Mouse (Mus musculus) heart, embryonic 14.5 days (tissue): ENCODE results near the gene Zfp831. TPM values are rescaled to one million over a fixed set of nuclear protein-coding genes. Genes with fewer than 3 reads are reported as not detected.

Experiments used
- ATAC-seq: fragments of 200-750 bp; cut with Nextera tagmentation; 2 replicates; pipeline ENCODE4 v1.8.0; 2017; ENCODE audit warnings: low read depth, moderate TSS enrichment; ENCODE audit not compliant: insufficient number of reproducible peaks, insufficient read depth, low FRiP score
- H3K27ac ChIP-seq, 2 experiments: fragments of 200-500 bp in 1 of 2; fragments of 300-500 bp in 1 of 2; sonication (generic) in 1 of 2; replicated peaks in 1 of 2; 2 replicates each; pipeline ENCODE4 v1.5.1; 2012 to 2014; ENCODE audit warnings: low read depth in 2 of 2, low read length in 2 of 2, control low read depth in 1 of 2, mild to moderate bottlenecking in 1 of 2, mixed read lengths in 1 of 2; ENCODE audit not compliant: control insufficient read depth in 1 of 2, insufficient read depth in 1 of 2
- H3K27me3 ChIP-seq: fragments of 300-500 bp; sonication (generic); 2 replicates; pipeline ENCODE4 v1.6.1; 2014; ENCODE audit warnings: mild to moderate bottlenecking, low read length, control low read depth; ENCODE audit not compliant: control insufficient read depth, insufficient read depth
- H3K36me3 ChIP-seq: fragments of 300-500 bp; sonication (generic); 2 replicates; pipeline ENCODE4 v1.6.1; 2014; ENCODE audit warnings: mild to moderate bottlenecking, control low read depth, low read length, mixed read lengths; ENCODE audit not compliant: control insufficient read depth, insufficient read depth
- H3K4me1 ChIP-seq, 2 experiments: fragments of 200-500 bp in 1 of 2; fragments of 300-500 bp in 1 of 2; sonication (generic) in 1 of 2; 2 replicates each; pipeline ENCODE4 v1.6.1; 2012 to 2014; ENCODE audit warnings: low read length in 2 of 2, control low read depth in 1 of 2, mixed read lengths in 1 of 2; ENCODE audit not compliant: control insufficient read depth in 2 of 2, insufficient read depth in 2 of 2
- H3K4me2 ChIP-seq: fragments of 300-500 bp; sonication (generic); 2 replicates; pipeline ENCODE4 v1.6.1; 2014; ENCODE audit warnings: mild to moderate bottlenecking, low read length
- H3K4me3 ChIP-seq, 2 experiments: fragments of 200-500 bp in 1 of 2; fragments of 300-500 bp in 1 of 2; sonication (generic) in 1 of 2; 2 replicates each; pipeline ENCODE4 v1.5.1; 2012 to 2014; ENCODE audit warnings: low read length in 2 of 2, mild to moderate bottlenecking in 2 of 2, control low read depth in 1 of 2, low read depth in 1 of 2, moderate library complexity in 1 of 2; ENCODE audit not compliant: control insufficient read depth in 1 of 2, insufficient read depth in 1 of 2
- H3K9ac ChIP-seq: fragments of 300-500 bp; sonication (generic); 2 replicates; pipeline ENCODE4 v1.6.1; 2014; ENCODE audit warnings: mild to moderate bottlenecking, low read length
- H3K9me3 ChIP-seq: fragments of 300-500 bp; sonication (generic); 2 replicates; pipeline ENCODE4 v1.6.1; 2016; ENCODE audit warnings: low read length, control low read depth; ENCODE audit not compliant: control insufficient read depth
- WGBS: fragments of 180-500 bp; shearing (Covaris S2); extraction: QIAGEN DNeasy Blood & Tissue Kit; methylation state at CpG from one replicate; pipeline ENCODE4 v1.1.7; 2014; 5-methylcytosine and 5-hydroxymethylcytosine counted together
- polyA plus RNA-seq: library from polyadenylated mRNA; unstranded; fragments of >200 nt; fragmentation: Nextera tagmentation; extraction: Ambion mirVana; gene quantifications from 2 replicates; pipeline ENCODE4 v1.2.1, GENCODE M21; 2014

Zfp831 gene
- polyA plus RNA-seq, 1 experiment from 2014 or later = 0.01 TPM

GRCm38 (mm10) chr2:174735270-174735669 lies 91.9 kb downstream of the Zfp831 start:
- Histone ChIP-seq H3K36me3 (no peaks in the 10 kb centered on the region), H3K9ac (no peak overlapping the region), H3K27ac (no peak overlapping the region), H3K4me3 (no peak overlapping the region), H3K27me3 (no peaks in the 10 kb centered on the region), H3K9me3 (no peaks in the 10 kb centered on the region), H3K4me2 (no peak overlapping the region), H3K4me1 (peaks cover 0 to 2% of the 10 kb centered on the region in 2 experiments; a peak in 1 of 4 replicates)
- 86% methylated on average over 1 of the region's 1 CpGs for WGBS
- ATAC-seq = no peak

GRCm38 (mm10) chr2:174747182-174747581 lies 103.8 kb downstream of the Zfp831 start:
- H3K27ac ChIP-seq = no peak overlapping the region
- no peaks in the 10 kb centered on the region for H3K36me3 ChIP-seq
- H3K9me3 ChIP-seq = no peaks in the 10 kb centered on the region
- H3K4me1 ChIP-seq = no peaks in the 10 kb centered on the region
- ATAC-seq = no peak
- no peak overlapping the region for H3K9ac ChIP-seq
- H3K4me3 ChIP-seq = no peak overlapping the region
- 67% methylated on average over 1 of the region's 1 CpGs for WGBS
- no peak overlapping the region for H3K4me2 ChIP-seq
- no peaks in the 10 kb centered on the region for H3K27me3 ChIP-seq

- no peaks in the 10 kb centered on the region for H3K27me3 ChIP-seq
- no peaks in the 10 kb centered on the region for H3K4me1 ChIP-seq
- H3K36me3 ChIP-seq = no peaks in the 10 kb centered on the region
- 69% methylated on average over 8 of the region's 8 CpGs for WGBS
- no peak for ATAC-seq
- no peak overlapping the region for H3K4me2 ChIP-seq
- no peak overlapping the region for H3K27ac ChIP-seq
- H3K9ac ChIP-seq = no peak overlapping the region
- no peaks in the 10 kb centered on the region for H3K9me3 ChIP-seq
- H3K4me3 ChIP-seq = no peak overlapping the region
Observed at GRCm38 (mm10) chr2:174748381-174748780, 105.0 kb downstream of the Zfp831 start.

- 89% methylated on average over 1 of the region's 1 CpGs for WGBS
- Histone ChIP-seq H3K4me3 (no peak overlapping the region), H3K4me2 (no peak overlapping the region), H3K9ac (no peak overlapping the region), H3K36me3 (no peaks in the 10 kb centered on the region), H3K4me1 (no peaks in the 10 kb centered on the region), H3K9me3 (no peaks in the 10 kb centered on the region), H3K27me3 (no peaks in the 10 kb centered on the region), H3K27ac (no peak overlapping the region)
- ATAC-seq = no peak
Observed at GRCm38 (mm10) chr2:174753197-174753596, 109.9 kb downstream of the Zfp831 start.

- Histone ChIP-seq H3K4me2 (no peak overlapping the region), H3K27me3 (no peaks in the 10 kb centered on the region), H3K4me1 (no peaks in the 10 kb centered on the region), H3K4me3 (no peak overlapping the region), H3K36me3 (no peaks in the 10 kb centered on the region), H3K9me3 (no peaks in the 10 kb centered on the region), H3K9ac (no peak overlapping the region), H3K27ac (no peak overlapping the region)
- no peak for ATAC-seq
- WGBS = 69% methylated on average over 1 of the region's 1 CpGs
Observed at GRCm38 (mm10) chr2:174754231-174754630, 110.9 kb downstream of the Zfp831 start.

GRCm38 (mm10) chr2:174759189-174759588 lies 115.9 kb downstream of the Zfp831 start:
- no peak for ATAC-seq
- Histone ChIP-seq H3K27me3 (peaks cover 28% of the 10 kb centered on the region), H3K9ac (no peak overlapping the region), H3K4me3 (no peak overlapping the region), H3K4me2 (no peak overlapping the region), H3K9me3 (no peaks in the 10 kb centered on the region), H3K36me3 (no peaks in the 10 kb centered on the region), H3K4me1 (no peaks in the 10 kb centered on the region; a peak in 1 of 4 replicates), H3K27ac (no peak overlapping the region)
- 75% methylated on average over 4 of the region's 4 CpGs for WGBS

Other genes starting within 250 kb of the Zfp831 start
- gene Nelfcd, start 227.7 kb upstream of the Zfp831 start, polyA plus RNA-seq = 77.0 and 79.3 TPM in 2 replicates
- gene Ctsz, start 204.5 kb upstream of the Zfp831 start, polyA plus RNA-seq = 121 and 125 TPM in 2 replicates
- gene Tubb1, start 192.8 kb upstream of the Zfp831 start, polyA plus RNA-seq = 1.8 and 2.3 TPM in 2 replicates
- gene Atp5e, start 179.4 kb upstream of the Zfp831 start, polyA plus RNA-seq = 1,324 and 1,420 TPM in 2 replicates
- gene Prelid3b, start 170.5 kb upstream of the Zfp831 start, polyA plus RNA-seq = 133 and 137 TPM in 2 replicates
- 0.19 and 0.36 TPM in 2 replicates for gene Edn3, start 117.1 kb downstream of the Zfp831 start, polyA plus RNA-seq